Mouse (Mus musculus) heart, adult 18-20 months (tissue): ENCODE measurements at regions not wholly inside any gene's neighbourhood (a gene's known extent, or its start where the extent isn't known, plus 50 kb on each side); places are given as distances from the start of the nearest gene placed in this dataset.

Source experiments
- DNase-seq, 2 experiments: peaks; one replicate each; pipeline ENCODE4 v3.0.0; 2021 to 2022; ENCODE audit warnings: mixed read lengths in 1 of 2

DNA sequence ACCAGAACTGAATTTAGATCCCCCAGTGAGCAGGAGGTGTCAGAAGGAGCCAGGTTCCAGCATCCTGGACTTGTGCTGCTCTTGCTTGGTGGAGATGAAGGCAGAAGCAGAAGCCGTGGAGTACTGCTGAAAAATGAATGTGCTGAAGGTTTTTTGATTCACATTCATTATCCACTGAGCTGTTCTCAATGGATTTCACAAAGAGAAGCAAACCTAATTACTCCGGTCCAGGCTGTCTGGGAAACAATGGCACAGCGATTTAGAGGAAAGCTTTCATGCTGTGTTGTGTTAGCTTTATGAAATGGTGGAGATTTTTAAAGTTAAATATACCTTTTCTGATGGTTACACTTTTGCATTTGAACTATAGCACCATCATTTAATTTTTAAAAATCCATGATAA lies 535.3 kb upstream of the Adgrl3 start:
- DNase-seq, result no peak

DNA sequence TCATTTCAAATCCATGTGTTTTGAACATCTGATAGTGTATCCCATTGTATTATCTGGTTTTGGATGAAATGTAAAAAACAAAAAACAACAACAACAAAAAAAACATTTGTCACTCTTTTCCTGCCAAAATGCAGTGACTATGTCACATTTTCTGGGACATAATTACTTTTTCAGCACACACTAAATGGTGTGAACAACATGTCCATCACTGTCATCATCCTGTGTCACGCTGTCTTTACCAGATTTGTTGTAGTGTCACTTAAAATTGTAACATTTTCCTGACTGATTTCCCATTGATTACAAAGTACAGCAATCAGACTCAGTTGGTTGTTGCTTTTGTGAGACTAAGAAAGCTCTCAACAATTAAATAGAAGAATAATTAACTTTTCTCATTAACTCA lies 531.6 kb upstream of the Adgrl3 start:
- DNase-seq, result no peak

DNA sequence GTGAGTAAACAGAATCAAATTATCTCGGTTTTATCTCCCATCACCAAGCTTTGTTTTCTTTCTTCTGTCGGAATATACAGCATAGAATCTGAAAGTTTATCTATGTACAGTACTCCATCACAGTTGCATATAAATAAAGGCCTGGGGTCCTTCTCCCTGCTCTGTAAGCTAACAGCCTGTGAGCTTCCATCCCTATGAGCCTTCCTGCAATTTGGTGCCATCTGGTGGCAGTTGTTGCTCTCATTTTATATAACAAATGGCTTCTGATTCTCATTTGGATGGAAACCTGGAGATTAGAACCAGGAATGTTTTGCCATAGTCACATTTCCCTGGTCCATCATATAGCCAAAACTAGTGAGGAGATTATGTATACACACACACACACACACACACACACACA lies 511.3 kb upstream of the Adgrl3 start:
- peak in 1 of 2 experiments; percentile 22 for DNase-seq

DNA sequence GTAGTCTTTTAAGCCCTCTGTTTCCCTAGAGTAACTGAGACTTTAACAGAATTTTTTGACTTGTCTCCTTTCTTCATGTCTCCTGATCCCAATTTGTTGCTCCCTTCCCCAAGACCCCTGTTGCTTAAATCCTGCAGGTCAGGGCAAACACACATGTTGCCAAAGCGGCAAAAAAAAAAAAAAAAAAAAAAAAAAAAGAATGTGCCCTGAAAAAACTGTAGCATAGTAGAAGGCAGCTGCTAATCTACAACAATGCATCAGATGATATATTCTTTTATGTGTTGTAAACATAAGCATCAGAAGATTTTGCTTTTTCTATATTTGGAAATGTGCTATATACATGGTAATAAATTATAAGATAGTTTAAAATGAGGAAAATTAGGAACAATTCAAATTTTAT lies 479.9 kb upstream of the Adgrl3 start:
- DNase-seq, result no peak

DNA sequence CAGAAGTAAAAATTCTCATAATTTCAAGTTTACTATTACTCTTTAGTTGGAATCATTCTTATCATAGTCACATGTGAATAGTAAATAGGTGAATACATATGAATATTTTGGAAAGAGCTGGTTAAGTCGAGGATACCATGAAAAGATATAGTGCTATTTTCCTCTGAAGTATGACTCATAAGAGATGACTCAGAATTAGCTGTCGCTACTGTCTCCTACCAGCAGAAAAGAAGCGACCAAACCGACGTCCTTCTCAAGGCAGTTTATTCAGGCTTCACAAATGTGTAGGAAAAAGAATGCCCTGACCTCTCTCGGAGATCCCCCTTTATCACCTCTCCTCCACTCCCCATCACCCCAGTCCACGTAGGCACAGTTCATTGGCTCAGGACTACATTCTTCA lies 468.3 kb upstream of the Adgrl3 start:
- no peak for DNase-seq

DNA sequence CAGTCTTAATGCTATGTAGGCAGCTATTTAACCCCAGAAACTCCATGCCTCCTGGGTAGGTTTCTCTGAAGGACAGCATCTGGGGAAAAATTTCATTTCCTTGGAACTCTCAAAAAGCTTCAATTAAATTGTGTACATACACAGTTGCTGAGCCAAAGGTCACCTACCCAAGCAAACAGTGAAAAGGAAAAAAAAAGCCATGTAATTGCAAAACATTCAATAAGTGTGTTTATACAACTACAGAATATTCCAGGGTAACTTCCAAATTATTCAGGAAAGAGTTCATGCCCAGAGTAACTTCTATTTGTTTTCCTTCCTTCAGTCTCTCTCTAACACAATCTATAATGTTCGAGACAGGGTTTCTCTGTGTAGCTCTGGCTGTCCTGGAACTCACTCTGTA lies 441.2 kb upstream of the Adgrl3 start:
- DNase-seq, result no peak

DNA sequence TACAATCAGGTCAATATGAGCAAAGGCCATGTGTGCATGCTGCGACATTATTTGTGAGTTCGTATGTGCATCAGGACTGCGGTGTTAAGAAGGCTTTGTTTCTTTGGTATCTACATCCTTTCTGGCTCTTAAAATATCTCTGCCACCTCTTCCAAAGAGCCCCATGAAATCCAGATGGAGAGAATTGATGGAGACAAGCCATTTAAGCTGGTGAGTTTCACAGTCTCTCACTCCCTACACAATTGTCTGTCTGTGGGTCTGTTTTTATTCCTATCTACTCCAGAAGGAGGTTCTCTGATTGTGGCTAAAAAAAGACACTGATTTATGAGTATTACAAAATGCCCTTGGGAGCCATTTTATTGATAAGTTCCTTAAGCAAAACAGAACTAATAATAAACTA lies 408.4 kb upstream of the Adgrl3 start:
- DNase-seq, result no peak

DNA sequence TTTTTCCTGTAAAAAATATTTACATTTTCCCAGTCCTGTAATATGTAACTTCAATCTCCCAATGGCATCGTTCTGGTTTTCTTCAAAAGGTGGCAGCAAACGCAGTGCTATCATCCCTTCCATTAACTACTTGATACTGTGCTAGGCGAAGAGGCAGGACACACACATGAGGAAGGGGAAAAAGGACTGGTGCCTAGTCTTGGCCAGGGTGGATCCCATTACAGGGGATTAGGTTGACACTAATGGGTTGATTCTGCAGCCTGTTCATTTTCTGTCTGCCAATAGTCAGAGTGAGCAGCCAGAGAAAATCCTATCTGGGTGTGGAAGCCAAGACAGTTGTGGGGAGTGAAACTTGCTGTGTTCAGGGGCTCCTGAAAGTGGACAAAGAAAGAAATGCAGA lies 392.7 kb upstream of the Adgrl3 start:
- no peak for DNase-seq

DNA sequence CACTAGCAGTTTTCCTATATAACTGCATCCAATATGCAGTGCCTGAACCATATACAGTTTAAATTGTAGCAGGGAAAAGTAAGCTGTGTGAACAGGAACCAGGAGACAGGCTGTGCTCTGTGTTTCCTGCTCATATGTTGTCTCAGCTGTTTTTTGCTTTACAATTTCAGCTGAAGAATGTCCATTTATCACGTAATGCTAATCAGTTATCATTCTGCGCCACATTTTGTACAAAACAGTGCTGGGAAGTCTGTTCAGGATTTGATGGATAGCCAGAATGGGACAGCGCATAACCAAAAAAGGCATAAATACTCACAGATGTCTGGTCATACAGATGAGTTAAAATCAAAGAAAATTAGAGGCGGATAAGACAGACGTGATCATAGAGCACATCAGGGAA lies 360.9 kb upstream of the Adgrl3 start:
- DNase-seq, result no peak

DNA sequence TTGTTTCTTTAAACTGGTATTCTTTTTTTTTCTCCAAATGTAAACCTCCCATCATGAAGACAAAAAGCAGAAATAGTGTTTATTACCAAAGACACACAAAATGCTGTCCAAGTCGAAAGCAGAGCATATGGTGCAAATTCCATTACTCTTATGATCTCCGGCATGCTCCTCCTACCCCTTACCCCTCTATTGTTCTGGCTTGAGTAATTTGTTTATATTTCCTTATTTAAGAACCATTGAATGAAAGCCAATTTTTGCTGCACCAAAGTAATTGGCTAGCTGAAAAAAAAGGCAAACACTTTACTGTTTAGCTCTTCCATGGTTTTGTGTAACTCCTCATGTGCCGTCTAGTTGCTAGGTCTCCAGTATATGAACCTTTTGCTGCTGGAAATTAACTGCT lies 360.4 kb upstream of the Adgrl3 start:
- no peak for DNase-seq

DNA sequence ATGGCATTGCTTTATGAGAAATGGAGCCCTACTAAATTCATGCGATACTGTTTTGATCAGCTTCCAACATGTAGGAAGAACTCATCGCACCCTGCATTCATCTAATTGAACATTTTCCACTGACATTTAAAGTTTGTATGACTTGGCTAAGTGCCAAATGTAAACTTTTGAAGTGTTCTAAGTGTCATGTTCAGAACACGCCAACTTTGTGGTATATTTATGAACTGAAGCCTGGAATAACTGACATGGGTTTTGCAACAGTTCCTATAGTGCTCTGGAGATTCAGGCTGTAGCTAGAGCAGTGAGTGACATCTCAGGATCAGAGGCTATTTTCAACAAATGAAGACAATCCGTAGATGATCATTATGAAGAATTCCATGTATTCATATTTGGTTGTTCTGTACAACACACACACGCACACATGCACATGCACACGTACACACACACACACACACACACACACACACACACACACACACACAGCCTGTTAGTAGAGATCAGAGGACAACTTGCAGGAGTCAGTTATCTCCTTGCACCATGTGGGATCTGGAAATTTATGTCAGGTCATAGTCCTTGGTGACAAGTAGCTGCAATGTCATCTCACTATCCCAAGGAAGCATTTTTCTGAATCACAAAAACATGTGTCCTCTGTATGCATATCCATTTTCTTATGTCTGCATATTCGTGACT lies 349.5 kb upstream of the Adgrl3 start:
- no peak for DNase-seq

DNA sequence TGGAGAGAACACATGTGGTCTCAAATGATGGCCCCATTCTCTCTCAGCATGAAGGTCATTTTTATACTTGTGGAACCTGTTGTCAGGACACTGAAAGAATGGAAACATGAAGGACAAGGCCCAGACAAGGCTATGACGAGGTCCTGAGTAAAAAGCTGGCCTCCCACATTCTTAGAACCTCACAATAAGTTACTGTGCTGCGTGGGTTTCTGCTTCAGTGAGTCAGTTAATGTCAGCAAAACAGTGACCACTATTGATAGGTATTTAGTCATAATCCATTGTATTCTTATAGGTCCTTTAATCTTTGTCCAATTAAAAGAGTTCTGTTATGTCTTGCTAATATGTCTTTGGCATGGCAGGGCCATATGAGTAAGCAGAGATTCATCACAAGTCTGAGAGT lies 336.5 kb upstream of the Adgrl3 start:
- no peak for DNase-seq

DNA sequence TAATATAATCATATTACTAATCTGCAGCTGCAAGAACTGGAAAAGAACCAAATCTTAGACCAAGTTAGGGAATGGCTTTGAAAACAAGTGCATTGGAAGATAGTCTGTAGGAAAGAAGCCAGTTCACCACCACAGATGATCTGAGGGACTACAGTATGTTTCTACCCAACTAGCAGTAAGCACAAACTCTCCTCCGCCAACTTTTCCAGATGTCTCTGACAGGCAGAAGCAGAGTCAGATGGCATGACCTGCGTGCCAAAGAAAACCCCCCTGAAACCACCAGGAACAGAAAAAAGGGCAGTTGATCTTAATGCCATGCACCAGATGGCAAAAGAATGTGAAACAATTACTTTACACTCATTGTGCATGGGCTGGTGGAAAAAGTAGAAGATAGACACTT lies 319.1 kb upstream of the Adgrl3 start:
- DNase-seq, result no peak

DNA sequence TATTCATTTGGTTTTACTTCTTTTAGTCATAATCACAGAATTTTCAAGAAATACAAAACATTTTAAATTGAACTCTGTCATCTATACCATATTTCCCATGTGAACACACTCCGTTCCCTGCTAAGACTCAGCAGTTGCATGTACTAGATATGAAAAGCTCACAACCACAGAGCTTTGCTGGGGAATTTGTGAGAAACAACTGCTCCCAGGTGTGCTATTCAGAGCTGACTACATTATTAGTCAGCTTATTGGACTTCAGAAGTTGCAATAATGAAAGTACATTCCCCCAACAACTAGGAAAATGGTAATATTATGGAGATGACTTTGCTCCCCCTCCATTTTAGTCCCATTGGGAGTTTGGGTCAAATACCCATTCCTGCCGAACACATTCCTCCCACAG lies 315.2 kb upstream of the Adgrl3 start:
- no peak for DNase-seq

DNA sequence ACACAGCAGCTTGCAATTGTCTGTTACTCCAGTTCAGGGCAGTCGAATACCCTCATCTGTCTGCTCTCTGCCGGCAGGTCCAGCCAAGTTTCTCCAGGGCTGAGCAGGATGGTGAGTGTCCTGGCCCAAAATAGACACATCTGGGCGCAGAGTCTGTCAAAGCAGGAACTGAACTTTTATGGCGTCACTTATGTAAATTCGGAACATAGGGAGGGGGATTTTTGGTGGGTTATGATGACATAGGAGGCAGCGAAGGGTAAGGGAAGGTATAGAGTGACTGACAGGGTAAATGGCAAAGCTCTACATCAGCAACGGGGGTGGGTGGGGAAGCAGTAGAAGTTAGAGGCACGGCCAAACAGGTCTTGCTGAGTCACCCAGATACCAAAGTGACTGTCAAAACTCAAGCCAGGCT lies 313.3 kb upstream of the Adgrl3 start:
- DNase-seq, result peak; percentile 46 to 69
